Mouse (Mus musculus) kidney, adult 2 months (tissue): ENCODE measurements at regions not wholly inside any gene's neighbourhood (a gene's known extent, or its start where the extent isn't known, plus 50 kb on each side); places are given as distances from the start of the nearest gene placed in this dataset.

ENCODE experiments used
- CTCF ChIP-seq: fragments of 200-500 bp; conservative IDR thresholded peaks from 2 replicates; pipeline ENCODE4 v1.5.1; 2011; ENCODE audit warnings: low read depth, mild to moderate bottlenecking, control low read depth, low read length, moderate library complexity, mixed read lengths; ENCODE audit not compliant: insufficient read depth, insufficient read length
- POLR2A ChIP-seq: fragments of 200-500 bp; IDR thresholded peaks from one replicate; pipeline ENCODE4 v1.6.1; 2011; ENCODE audit warnings: low read depth, low read length, control low read depth

- TF ChIP-seq CTCF (no peak), POLR2A (no peak)
Measured at GRCm38 (mm10) chr6:100432688-100433533, 145.6 kb upstream of the Rybp start.
